Mouse (Mus musculus) urinary bladder, postnatal 25 days (tissue): ENCODE data around the gene Asic2.

Source experiments
- DNase-seq: peaks from one replicate; pipeline ENCODE4 v3.0.0; 2022; ENCODE audit warnings: low spot score

Gene Asic2

GRCm38 (mm10) chr11:81092161-81092560 lies 876.1 kb downstream of the Asic2 start:
- no peak for DNase-seq

- DNase-seq: no peak
Measured at GRCm38 (mm10) chr11:81083822-81084221, 884.4 kb downstream of the Asic2 start.

GRCm38 (mm10) chr11:81080076-81080805 lies 888.0 kb downstream of the Asic2 start:
- no peak for DNase-seq

- no peak for DNase-seq
Measured at GRCm38 (mm10) chr11:81079237-81079636, 889.0 kb downstream of the Asic2 start.

GRCm38 (mm10) chr11:81071836-81072235 lies 896.4 kb downstream of the Asic2 start:
- no peak for DNase-seq

- no peak for DNase-seq
Measured at GRCm38 (mm10) chr11:81065386-81065785, 902.9 kb downstream of the Asic2 start.

GRCm38 (mm10) chr11:81064006-81064405 lies 904.3 kb downstream of the Asic2 start:
- DNase-seq: no peak

GRCm38 (mm10) chr11:81060077-81060476 lies 908.2 kb downstream of the Asic2 start:
- DNase-seq: no peak

- no peak for DNase-seq
Measured at GRCm38 (mm10) chr11:81059546-81059945, 908.7 kb downstream of the Asic2 start.

- no peak for DNase-seq
Measured at GRCm38 (mm10) chr11:81057506-81057905, 910.8 kb downstream of the Asic2 start.

GRCm38 (mm10) chr11:81056776-81057175 lies 911.5 kb downstream of the Asic2 start:
- DNase-seq: no peak

- DNase-seq: no peak
Measured at GRCm38 (mm10) chr11:81055446-81056145, 912.7 kb downstream of the Asic2 start.

- no peak for DNase-seq
Measured at GRCm38 (mm10) chr11:81053826-81054225, 914.4 kb downstream of the Asic2 start.

GRCm38 (mm10) chr11:81041671-81042070 lies 926.6 kb downstream of the Asic2 start:
- no peak for DNase-seq

GRCm38 (mm10) chr11:81039976-81040375 lies 928.3 kb downstream of the Asic2 start:
- no peak for DNase-seq

GRCm38 (mm10) chr11:81032151-81032550 lies 936.1 kb downstream of the Asic2 start:
- DNase-seq: no peak

GRCm38 (mm10) chr11:81014776-81015175 lies 953.5 kb downstream of the Asic2 start:
- DNase-seq: no peak

- no peak for DNase-seq
Measured at GRCm38 (mm10) chr11:81013501-81013900, 954.8 kb downstream of the Asic2 start.

- no peak for DNase-seq
Measured at GRCm38 (mm10) chr11:81010766-81011165, 957.5 kb downstream of the Asic2 start.

- DNase-seq: no peak
Measured at GRCm38 (mm10) chr11:81009366-81009765, 958.9 kb downstream of the Asic2 start.

- DNase-seq: no peak
Measured at GRCm38 (mm10) chr11:81005831-81006230, 962.4 kb downstream of the Asic2 start.

GRCm38 (mm10) chr11:81002769-81003430 lies 965.4 kb downstream of the Asic2 start:
- DNase-seq: no peak

- DNase-seq: no peak
Measured at GRCm38 (mm10) chr11:80995621-80996020, 972.6 kb downstream of the Asic2 start.
